9 mouse cellular contexts compared by ENCODE assay signal in the genomic region with DNA sequence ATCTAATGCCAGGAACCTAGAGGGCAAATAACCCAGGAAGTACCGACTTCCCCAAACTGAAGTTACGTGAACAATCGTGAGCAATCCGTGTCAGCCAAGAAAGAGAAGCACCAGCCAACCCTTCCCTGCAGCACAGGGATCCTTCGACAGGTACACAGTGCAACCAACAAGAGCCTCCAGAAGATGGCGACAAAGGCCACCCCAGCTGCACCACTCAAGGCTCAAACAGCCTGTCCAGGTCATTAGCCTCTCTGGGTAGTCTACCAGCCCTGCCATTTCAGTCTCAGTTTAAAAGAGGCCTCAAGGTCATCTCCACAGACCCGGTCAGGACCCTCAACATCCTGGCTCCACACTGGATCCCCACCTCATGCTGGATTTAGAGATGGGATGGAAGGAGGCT. TPM values are rescaled to one million over a fixed set of nuclear protein-coding genes. Genes with fewer than 3 reads are reported as not detected.
DNase-seq lines count a peak whose midpoint lies in the region; ATAC-seq and TF ChIP-seq lines count a peak whose summit lies in the region.
"Had no signal": no experiment of that assay in that cellular context is flagged by ENCODE, and none has a peak within 500 bp of the region (broad histone marks: within the 10 kb centered on the region; RNA-seq: fewer than 3 reads in every experiment).

No protein-coding gene starts in this region.

- ATAC-seq in midbrain, embryonic 14.5 days (ENCODE audit: low FRiP score, low TSS enrichment): peak; percentile 73; the same call in 1 of the 2 replicates

- intact Hi-C loops in gastrocnemius, adult 2 months (cut with DNase I): loop anchor here (1.0 to 2.0 kb wide), 3 partner anchors 40 to 187 kb away; no protein-coding TSS in a partner anchor
- intact Hi-C loops in left cerebral cortex, postnatal 4 days (cut with DNase I): loop anchor here (5.0 to 10.0 kb wide), 2 partner anchors 85 to 907 kb away; no protein-coding TSS in a partner anchor

- no peak overlapping the region for H3K4me3 ChIP-seq in gastrocnemius, adult 2 months
- H3K4me3 ChIP-seq in midbrain, embryonic 14.5 days (replicated peaks; ENCODE audit: low read depth, low read length): no peak overlapping the region

- H3K9ac ChIP-seq in midbrain, embryonic 14.5 days (replicated peaks; ENCODE audit: low read length): no peak overlapping the region

- H3K27ac ChIP-seq in gastrocnemius, adult 2 months: peak overlapping the region; percentile 71
- no peak overlapping the region for H3K27ac ChIP-seq in midbrain, embryonic 14.5 days (replicated peaks; ENCODE audit: low read depth, low read length)
- H3K27ac ChIP-seq: macrophage had no signal

- DNase-seq in ovary, postnatal 36 days (ENCODE audit: low spot score): peak; percentile 53
- DNase-seq in ovary, postnatal 10 days (ENCODE audit: low spot score): no peak
- DNase-seq in cerebellum, adult 9-11 months: peak; percentile 73
- peak; percentile 78 for DNase-seq in gastrocnemius, adult 2 months
- DNase-seq in hindlimb bud, embryonic 11.5 days (ENCODE audit: extremely low spot score, low read depth, low spot score): peak; percentile 22
- DNase-seq in left cerebral cortex, postnatal 4 days: peak; percentile 68
- DNase-seq in midbrain, embryonic 14.5 days: peak; percentile 85
- peak; percentile 39 to 73 for DNase-seq in spleen, postnatal 4 days (ENCODE audit: low spot score in 2 of 2)

- no peaks in the 10 kb centered on the region for H3K9me3 ChIP-seq in midbrain, embryonic 14.5 days (ENCODE audit: control insufficient read depth, low read length)

- H3K4me2 ChIP-seq in midbrain, embryonic 14.5 days (ENCODE audit: low read length): no peak overlapping the region

- peak; percentile 95 for TF ChIP-seq CTCF in gastrocnemius, adult 2 months (IDR thresholded peaks at IDR 0.05)

- 29% methylated on average over 7 of the region's 7 CpGs for WGBS in midbrain, embryonic 14.5 days

- H3K4me1 ChIP-seq in midbrain, embryonic 14.5 days (ENCODE audit: control insufficient read depth, insufficient read depth, low read length): peaks cover 6% of the 10 kb centered on the region; the same call in 1 of the 2 replicates

- H3K27me3 ChIP-seq in midbrain, embryonic 14.5 days (ENCODE audit: control insufficient read depth, insufficient read depth, low read length): no peaks in the 10 kb centered on the region

- no peaks in the 10 kb centered on the region for H3K36me3 ChIP-seq in midbrain, embryonic 14.5 days (ENCODE audit: control insufficient read depth, insufficient read depth, low read length)

RNA-seq across cellular contexts. Expression of a gene that starts 34.6 kb away (rescaled TPM):
- total RNA-seq in gastrocnemius, adult 2 months (2021): 100 to 1,000 TPM; 200 to 329 TPM
- 100 to 1,000 TPM; 120 to 128 TPM for total RNA-seq in left cerebral cortex, postnatal 4 days (2021)
- 63.9 and 69.5 TPM in 2 replicates for polyA plus RNA-seq in midbrain, embryonic 14.5 days (2014; fragmentation: Nextera tagmentation; extraction: Ambion mirVana)
